ENCODE assay signal across 1 mouse cellular context in the genomic region with DNA sequence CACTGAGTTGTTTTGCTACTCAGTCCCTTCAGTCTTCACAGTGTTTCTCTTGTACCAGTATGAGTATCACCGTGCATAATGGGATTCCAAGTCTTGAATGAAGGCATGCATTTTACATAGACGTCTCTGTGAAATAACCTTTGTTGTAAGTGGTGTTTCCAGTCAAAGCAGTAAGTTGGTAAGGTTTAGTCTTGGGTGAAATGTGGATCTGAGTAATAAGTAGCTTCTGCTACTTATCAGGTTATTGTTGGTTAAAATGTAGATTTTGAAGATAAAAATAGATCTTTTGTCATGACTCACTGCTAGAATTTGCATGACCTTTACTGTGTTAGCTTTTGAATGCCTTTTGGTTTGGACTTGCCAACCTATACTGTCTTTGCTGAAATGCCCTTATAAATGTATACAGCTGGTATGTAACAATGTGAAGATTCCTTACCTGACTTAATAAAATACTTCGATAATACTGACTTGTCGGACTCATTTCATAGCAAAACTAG.
TF ChIP-seq lines count a peak whose summit lies in the region.

No protein-coding gene starts in this region.

TF ChIP-seq in CH12.LX, 34 proteins besides CTCF, POLR2A, EP300 and RAD21:
- 0 out of 2 replicates have a peak, but pooled peaks have one; percentile 18 for TF ChIP-seq TBP (conservative IDR thresholded peaks at IDR 0.05; ENCODE audit: low read depth, low read length)
- TF ChIP-seq TCF12 (IDR thresholded peaks at IDR 0.05; ENCODE audit: low read depth, low read length): no peak
- no peak for TF ChIP-seq MAZ (IDR thresholded peaks at IDR 0.05; ENCODE audit: low read depth, low read length)
- no peak for TF ChIP-seq PAX5 (IDR thresholded peaks at IDR 0.05; ENCODE audit: low read length)
- TF ChIP-seq ZMIZ1 (IDR thresholded peaks at IDR 0.05; ENCODE audit: low read depth, low read length): no peak
- TF ChIP-seq MEF2A (IDR thresholded peaks at IDR 0.05; ENCODE audit: borderline replicate concordance, low read depth, low read length): peak; percentile 85
- no peak for TF ChIP-seq ELF1 (IDR thresholded peaks at IDR 0.05; ENCODE audit: low read depth, low read length)
- TF ChIP-seq USF1 (IDR thresholded peaks at IDR 0.05; ENCODE audit: low read depth, low read length): no peak
- TF ChIP-seq ZNF384 (IDR thresholded peaks at IDR 0.05; ENCODE audit: low read depth, low read length): no peak
- no peak for TF ChIP-seq CHD1 (IDR thresholded peaks at IDR 0.05; ENCODE audit: low read depth, low read length)
- no peak for TF ChIP-seq HCFC1 (IDR thresholded peaks at IDR 0.05; ENCODE audit: low read depth, low read length)
- peak; percentile 55 for TF ChIP-seq JUN (IDR thresholded peaks at IDR 0.05; ENCODE audit: insufficient read depth, low read depth, low read length)
- peak; percentile 66 for TF ChIP-seq JUND (conservative IDR thresholded peaks at IDR 0.05; ENCODE audit: low read depth, low read length)
